Mouse (Mus musculus) inflammation-experienced regulatory T-cells, adult 6 months (primary cell): ENCODE measurements around the gene Kctd4. TPM values are rescaled to one million over a fixed set of nuclear protein-coding genes. Genes with fewer than 3 reads are reported as not detected.

Experiments used
- ATAC-seq: one replicate; pipeline ENCODE4 v1.8.0; 2017
- polyA plus RNA-seq, 3 experiments: library from polyadenylated mRNA; unstranded; fragments of 100-300 nt; shearing (Covaris generic); gene quantifications; one replicate each; pipeline ENCODE4 v1.2.1; 2017

Gene Kctd4
- polyA plus RNA-seq, 3 experiments from 2014 or later, result 0.64 to 2.3 (median 1.3) TPM

DNA sequence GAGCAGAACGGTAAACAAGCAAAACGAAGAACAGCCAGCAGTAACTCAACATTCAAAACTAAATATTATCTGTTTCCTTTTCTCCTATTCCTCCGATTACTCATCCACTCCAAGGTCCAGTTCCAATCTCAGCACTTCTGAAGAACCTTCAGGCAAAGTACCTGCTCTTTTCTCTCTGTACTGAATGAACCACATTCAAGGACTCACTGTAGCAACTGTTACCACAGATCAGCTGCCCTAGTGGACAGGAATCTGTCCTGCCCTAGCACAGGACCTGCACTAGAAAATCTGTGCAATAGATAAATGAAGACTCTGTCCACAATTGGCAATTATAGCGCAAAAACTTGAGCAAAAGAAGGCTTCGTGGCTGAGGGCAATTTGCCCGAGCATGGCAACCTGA lies 36.1 kb downstream of the Kctd4 start:
- no peak for ATAC-seq

DNA sequence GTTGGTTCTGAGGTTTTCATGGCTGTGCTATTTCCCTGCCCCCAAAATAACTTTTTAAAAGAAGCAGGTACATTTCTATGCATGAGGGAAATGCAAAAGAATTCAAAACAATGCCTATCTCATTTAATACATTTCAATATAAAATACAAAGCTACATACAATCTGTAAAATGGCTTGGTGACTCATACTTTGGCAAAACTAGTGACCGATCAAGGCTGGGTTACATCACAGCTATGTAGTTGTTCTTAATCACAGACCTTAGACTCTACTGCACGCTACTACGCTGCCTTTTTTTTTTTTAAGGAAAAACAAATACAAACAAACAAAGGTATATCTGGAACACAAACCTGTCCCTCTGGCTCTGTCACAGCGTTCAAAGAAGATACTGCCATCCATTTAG lies 37.6 kb downstream of the Kctd4 start:
- no peak for ATAC-seq

DNA sequence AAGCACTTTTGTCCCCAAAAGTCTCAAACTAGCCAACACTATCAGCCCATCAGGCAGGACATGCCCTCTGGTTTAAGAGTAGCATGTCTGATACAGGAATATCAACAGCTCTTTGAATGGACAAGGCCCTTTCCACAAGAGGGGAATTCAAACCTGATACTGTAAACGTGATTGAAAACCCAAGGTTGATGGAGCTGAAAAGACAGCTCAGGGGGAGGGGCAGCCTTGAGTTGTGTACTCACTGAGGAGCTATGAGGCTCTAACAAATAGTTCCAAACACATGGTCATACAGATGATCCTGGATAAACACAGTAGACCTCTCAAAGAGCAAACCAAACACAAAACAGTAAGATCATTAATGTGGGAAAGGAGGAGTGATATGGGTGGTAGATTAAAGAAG lies 43.3 kb downstream of the Kctd4 start:
- ATAC-seq, result no peak

DNA sequence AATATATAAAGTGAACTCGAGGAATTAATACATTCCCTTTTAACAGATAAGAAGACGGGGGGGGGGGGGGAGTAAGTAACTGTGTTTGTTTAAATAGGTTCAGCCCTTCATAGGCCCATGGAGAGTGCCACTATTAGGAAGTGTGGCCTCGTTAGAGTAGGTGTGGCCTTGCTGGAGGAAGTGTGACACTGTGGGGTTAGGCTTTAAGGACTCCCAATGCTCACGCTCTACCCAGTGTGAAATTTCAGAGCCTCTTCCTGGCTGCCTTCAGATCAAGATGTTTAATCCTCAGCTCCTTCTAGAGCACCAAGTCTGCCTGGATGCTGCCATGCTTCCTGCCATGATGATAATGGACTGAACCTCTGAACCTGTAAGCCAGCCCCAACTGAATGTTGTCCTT lies 47.0 kb downstream of the Kctd4 start:
- ATAC-seq, result no peak

DNA sequence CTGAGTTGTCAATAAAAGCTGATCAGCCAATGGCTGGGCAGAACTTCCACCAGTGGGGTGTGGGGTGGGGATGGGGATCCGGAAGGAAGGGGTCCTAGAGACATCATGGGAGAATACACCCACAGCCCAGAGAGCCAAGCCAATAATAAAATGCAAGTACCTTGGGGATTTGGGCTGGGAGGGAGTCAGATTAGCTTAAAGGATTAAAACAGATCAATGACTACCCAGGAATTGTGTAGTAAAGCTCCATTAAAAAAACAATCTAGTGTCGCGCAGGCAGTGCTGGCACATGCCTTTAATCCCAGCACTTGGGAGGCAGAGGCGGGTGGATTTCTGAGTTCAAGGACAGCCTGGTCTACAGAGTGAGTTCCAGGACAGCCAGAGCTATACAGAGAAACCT lies 50.2 kb downstream of the Kctd4 start:
- no peak for ATAC-seq

DNA sequence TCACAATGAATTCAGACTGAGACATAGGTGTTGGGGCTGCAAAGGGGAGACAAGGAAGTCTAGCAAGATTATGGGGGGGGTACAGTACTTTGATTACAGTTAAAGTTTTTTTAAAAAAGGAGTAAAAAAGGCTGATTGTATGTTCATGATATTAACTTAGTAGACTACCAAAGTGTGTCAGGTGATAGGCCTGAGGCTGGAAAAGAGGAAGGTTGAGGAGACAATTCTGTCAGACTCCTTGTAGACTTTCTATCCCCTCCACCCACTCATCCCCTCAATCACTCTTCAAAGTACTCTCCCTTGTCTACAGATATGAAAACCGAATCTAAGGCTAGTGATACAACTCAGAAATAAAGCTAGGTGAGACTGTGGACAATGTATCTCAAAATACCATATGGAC lies 53.4 kb downstream of the Kctd4 start:
- ATAC-seq, result no peak

DNA sequence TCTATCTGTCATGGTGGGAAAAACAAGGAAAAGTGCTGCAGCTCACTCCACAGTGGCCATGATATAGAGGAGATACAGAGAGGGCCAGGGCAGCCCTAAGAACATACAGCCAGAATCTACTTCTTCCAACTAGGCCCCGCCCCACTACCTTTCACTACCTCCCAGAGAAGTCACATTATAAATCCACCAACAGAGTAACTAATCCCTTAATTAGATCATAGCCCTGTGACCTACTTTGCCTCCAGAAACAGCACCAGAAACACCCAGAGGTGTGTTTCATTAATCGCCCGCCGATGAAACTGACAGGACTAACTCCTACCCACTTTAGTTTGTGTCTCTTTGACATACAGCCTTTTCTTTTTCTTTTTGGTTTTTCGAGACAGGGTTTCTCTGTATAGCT lies 54.4 kb downstream of the Kctd4 start:
- ATAC-seq, result no peak

DNA sequence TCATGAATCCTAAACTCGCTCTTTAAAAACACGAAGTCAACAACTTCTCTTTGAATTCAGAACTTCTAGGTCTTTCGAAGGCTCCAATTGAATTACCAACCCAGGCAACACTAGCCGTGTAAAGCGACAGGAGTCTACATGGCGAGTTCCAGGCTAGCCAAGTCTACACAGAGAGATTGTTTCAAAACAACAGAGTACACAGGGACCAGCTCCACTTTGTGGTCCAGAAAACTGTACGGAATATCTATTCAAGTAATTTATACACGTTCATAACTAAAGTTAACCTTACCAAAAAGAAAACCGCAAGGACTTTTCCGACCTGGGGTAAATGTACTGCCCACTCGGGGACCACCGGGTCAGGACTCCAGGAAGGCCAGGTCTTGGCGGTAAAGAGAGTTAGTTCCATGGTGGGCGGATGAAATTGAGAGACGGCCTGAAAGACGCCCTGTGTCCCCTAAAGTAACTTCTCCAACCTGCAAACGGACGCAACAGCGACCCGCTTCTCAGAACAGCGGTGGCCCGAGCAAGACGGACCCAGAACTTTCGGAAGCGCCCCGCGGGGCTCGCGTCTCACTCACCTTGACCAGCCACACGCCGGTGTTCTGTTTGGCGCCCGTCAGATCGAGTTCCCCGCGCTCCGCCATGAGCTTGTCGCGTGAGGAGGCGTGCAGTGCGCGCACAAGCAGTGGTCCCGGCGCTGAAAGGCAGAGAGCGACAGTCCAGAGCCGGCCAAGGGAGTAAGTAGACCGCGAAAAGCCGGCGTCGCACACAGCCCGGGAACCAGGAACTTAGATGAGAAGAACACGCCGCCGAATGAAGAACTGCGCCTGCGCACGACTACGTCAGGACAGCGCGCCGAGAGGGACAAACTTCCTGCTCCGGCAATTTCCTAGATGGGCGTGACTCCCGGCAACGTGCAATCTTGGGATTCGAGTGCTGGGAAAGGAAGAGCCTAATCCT lies 55.6 kb downstream of the Kctd4 start, which contains the start of gene Gtf2f2:
Gene Gtf2f2 (minus strand): TSS at position 764 of the 960 bp plus-strand sequence.
- ATAC-seq, result peak; percentile 92

DNA sequence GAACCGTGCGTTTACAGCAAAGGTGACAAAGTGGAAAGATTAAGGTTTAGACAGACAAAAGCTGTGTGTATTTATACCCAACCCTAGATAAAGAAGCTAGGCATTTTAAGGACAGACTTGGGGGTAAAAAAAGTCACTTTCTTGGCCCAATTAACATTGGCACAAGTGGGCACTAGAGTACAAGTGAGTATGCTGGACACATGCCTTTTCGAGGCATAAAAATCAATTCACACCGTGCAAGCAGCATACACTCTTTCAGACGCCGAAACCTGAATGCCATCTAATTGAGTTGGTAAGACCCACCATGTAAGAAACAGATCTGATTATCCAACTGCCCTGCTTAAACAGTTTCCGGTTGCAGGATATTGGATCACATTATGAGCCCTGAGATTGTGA lies 56.3 kb downstream of the Kctd4 start:
- ATAC-seq, result peak; percentile 16

DNA sequence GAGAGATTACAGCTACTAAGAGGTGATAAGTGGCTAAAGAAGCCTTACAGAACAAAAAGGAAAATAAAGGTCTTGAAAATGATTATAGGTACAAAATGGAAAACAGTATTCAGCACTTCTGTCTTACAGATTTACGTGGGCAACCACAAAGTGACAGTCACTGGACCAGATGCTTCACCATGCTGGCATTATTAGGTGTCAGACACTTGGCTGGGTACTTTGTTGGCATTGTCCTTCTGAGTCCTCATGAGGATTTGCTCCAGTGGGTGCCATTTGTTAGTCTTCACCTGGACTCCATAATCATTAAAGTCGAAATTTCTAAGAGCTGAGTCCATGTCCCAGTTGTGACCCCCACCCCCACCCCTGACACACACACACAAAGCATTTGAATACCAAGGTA lies 59.5 kb downstream of the Kctd4 start:
- no peak for ATAC-seq

Other genes with a start within 250 kb of the Kctd4 start
- gene Cog3, start 200.5 kb upstream of the Kctd4 start, polyA plus RNA-seq, result 10 to 100 TPM in 1 of 3 experiments, 1 to 10 TPM in 2; 8.5 to 10.1 (median 8.6) TPM
- gene Slc25a30, start 168.0 kb upstream of the Kctd4 start, polyA plus RNA-seq, result 10 to 100 TPM; 19.9 to 22.3 (median 21.9) TPM
- gene Tpt1, start 109.9 kb upstream of the Kctd4 start, polyA plus RNA-seq, result 1,000 to 10,000 TPM; 1,603 to 2,042 (median 1,729) TPM
- 10 to 100 TPM; 41.4 to 54.9 (median 48.8) TPM for gene Gtf2f2, start 55.9 kb downstream of the Kctd4 start, polyA plus RNA-seq
- gene Gpalpp1, start 155.8 kb downstream of the Kctd4 start, polyA plus RNA-seq, result 10 to 100 TPM; 10.6 to 12.3 (median 10.6) TPM
- 1 to 10 TPM; 6.1 to 7.6 (median 7.1) TPM for gene Nufip1, start 155.9 kb downstream of the Kctd4 start, polyA plus RNA-seq